Mouse (Mus musculus) hindbrain, embryonic 10.5 days (tissue): ENCODE measurements around the gene Msl1. TPM values are rescaled to one million over a fixed set of nuclear protein-coding genes. Genes with fewer than 3 reads are reported as not detected.
"Not testable (repeated sequence)": the region's sequence is repeated elsewhere in the genome, so short reads cannot be mapped to it uniquely, and the experiment has no call there.

Source experiments
- DNase-seq: peaks from one replicate; pipeline ENCODE4 v3.0.0-alpha.2; 2017; ENCODE audit warnings: low spot score
- H3K27ac ChIP-seq: fragments of 300-500 bp; sonication (generic); 2 replicates; pipeline ENCODE4 v1.5.1; 2016; ENCODE audit warnings: mild to moderate bottlenecking, moderate library complexity
- H3K27me3 ChIP-seq: fragments of 300-500 bp; sonication (generic); 2 replicates; pipeline ENCODE4 v1.6.1; 2016; ENCODE audit warnings: mild to moderate bottlenecking; ENCODE audit not compliant: poor library complexity, insufficient read depth, severe bottlenecking
- H3K36me3 ChIP-seq: fragments of 300-500 bp; sonication (generic); 2 replicates; pipeline ENCODE4 v1.6.1; 2016; ENCODE audit warnings: mild to moderate bottlenecking, moderate library complexity
- H3K4me1 ChIP-seq: fragments of 300-500 bp; sonication (generic); replicated peaks from 2 replicates; pipeline ENCODE4 v1.6.1; 2016; ENCODE audit warnings: mild to moderate bottlenecking
- H3K4me3 ChIP-seq: fragments of 300-500 bp; sonication (generic); 2 replicates; pipeline ENCODE4 v1.5.1; 2016; ENCODE audit warnings: mild to moderate bottlenecking, moderate library complexity
- H3K9me3 ChIP-seq: fragments of 300-500 bp; sonication (generic); 2 replicates; pipeline ENCODE4 v1.6.1; 2016; ENCODE audit warnings: mild to moderate bottlenecking, moderate library complexity
- WGBS: fragments of 180-500 bp; shearing (Covaris S2); methylation state at CpG from one replicate; pipeline ENCODE4 v1.1.7; 2016; 5-methylcytosine and 5-hydroxymethylcytosine counted together
- polyA plus RNA-seq: library from polyadenylated mRNA; unstranded; fragments of >200 nt; fragmentation: Nextera tagmentation; extraction: Ambion mirVana; gene quantifications from 2 replicates; pipeline ENCODE4 v1.2.1, GENCODE M21; 2016

The Msl1 gene
- polyA plus RNA-seq, 1 experiment from 2014 or later: 25.2 TPM

DNA sequence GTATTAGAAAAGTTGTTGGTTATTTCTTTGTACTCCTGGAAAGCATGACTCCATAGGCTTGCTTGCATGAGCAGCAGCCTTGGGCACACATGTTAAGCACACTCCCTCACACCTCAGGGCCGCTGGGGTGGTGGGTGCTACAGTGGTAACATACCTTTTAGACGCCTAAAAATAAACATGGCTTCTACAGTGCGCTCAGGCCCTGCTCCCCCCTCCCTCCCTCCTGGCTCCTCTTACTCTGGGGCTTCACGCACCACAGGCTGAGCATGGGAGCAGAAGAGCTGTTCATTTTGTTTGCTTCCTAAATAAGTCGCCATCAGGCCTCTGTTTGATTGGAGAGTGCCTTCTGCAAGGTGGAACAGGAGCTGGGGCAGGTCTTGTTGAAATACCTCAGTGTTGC is 2.0 kb downstream of the Msl1 start:
- 23% methylated on average over 5 of the region's 5 CpGs for WGBS
- H3K27ac ChIP-seq: peak overlapping the region; percentile 100
- DNase-seq: no peak
- no peaks in the 10 kb centered on the region for H3K27me3 ChIP-seq
- H3K4me1 ChIP-seq: peaks cover 53% of the 10 kb centered on the region
- peak overlapping the region; percentile 100 for H3K4me3 ChIP-seq
- H3K9me3 ChIP-seq: no peaks in the 10 kb centered on the region
- peaks cover 52% of the 10 kb centered on the region for H3K36me3 ChIP-seq

GRCm38 (mm10) chr11:98797909-98798308 is 2.6 kb downstream of the Msl1 start:
- WGBS: 63% methylated on average over 4 of the region's 4 CpGs
- Histone ChIP-seq H3K9me3 (no peaks in the 10 kb centered on the region), H3K27me3 (no peaks in the 10 kb centered on the region), H3K4me1 (peaks cover 47% of the 10 kb centered on the region), H3K36me3 (peaks cover 58% of the 10 kb centered on the region), H3K4me3 (peak overlapping the region; percentile 100), H3K27ac (no peak overlapping the region; the same call in 1 of the 2 replicates)
- no peak for DNase-seq

DNA sequence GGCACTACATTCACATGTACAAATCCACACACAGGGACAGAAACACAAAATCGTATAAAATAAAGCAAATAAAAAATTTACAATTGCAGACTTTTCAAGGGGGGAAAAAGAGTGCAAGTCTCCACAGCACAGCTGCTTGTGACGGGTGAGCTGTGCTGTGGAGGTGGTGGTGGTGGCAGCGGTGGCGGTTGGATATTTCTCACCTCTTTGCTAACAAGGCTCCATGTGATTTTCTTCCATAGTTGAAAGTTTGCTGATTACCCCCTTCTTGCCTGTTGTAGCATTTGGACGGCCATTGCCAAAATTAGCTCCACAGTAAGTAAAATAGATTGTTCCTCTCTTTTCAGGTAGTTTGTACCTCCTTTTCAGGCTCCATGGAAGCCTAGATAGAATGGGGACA is 9.3 kb downstream of the Msl1 start, which contains the start of gene Casc3:
Gene Casc3, plus strand, starts transcription at position 301 of the 400 bp plus-strand sequence.
- DNase-seq: no peak
- H3K4me1 ChIP-seq: peaks cover 14% of the 10 kb centered on the region
- peaks cover 91% of the 10 kb centered on the region for H3K36me3 ChIP-seq
- no peak within 1 kb of the TSS for H3K4me3 ChIP-seq
- WGBS: 94% methylated on average over 5 of the region's 5 CpGs
- H3K9me3 ChIP-seq: no peaks in the 10 kb centered on the region
- H3K27ac ChIP-seq: no peak within 1 kb of the TSS
- no peaks in the 10 kb centered on the region for H3K27me3 ChIP-seq

GRCm38 (mm10) chr11:98808417-98808816 is 13.1 kb downstream of the Msl1 start:
- no peaks in the 10 kb centered on the region for H3K9me3 ChIP-seq
- peaks cover 24% of the 10 kb centered on the region for H3K4me1 ChIP-seq
- peak overlapping the region; percentile 98; the same call in 1 of the 2 replicates for H3K27ac ChIP-seq
- H3K4me3 ChIP-seq: peak overlapping the region; percentile 87
- H3K36me3 ChIP-seq: peaks cover 78% of the 10 kb centered on the region
- H3K27me3 ChIP-seq: no peaks in the 10 kb centered on the region
- DNase-seq: no peak
- 80% methylated on average over 2 of the region's 2 CpGs for WGBS

DNA sequence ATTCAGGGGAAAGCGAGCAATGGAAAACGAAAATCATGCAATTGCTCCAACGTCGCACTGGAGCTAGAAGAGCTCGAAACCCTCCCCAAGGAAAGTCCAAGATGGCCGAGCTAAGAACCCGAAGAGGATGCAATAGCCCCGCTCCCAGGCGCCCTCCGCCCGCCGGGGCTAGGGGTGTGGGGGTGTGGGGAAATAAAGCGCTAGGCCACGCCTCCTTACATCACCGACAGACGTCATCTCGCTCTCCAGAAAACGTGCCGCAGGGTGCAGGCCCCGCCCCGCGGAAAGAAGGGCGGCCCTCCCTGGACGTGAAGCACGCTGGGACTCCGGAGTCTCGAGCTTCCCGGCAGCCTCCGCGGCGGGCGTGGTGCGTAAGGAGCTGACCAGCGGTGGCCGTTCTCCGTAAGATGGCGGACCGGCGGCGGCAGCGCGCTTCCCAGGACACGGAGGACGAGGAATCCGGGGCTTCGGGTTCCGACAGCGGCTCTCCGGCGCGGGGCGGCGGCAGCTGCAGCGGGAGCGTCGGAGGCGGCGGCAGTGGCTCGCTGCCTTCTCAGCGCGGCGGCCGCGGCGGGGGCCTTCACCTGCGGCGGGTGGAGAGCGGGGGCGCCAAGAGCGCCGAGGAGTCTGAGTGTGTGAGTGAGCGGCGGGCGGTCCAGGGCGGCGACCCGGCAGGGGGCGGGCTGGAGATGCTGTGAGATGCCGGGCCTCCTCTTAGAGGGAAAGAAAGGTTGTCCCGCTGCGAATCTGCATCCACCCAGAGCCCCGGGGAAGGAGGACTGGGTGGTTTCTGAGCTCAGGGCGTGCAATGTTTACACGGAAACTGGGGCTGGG is 14.4 kb downstream of the Msl1 start:
- H3K4me3 ChIP-seq: peak overlapping the region; percentile 87
- H3K4me1 ChIP-seq: peaks cover 24% of the 10 kb centered on the region
- DNase-seq: peak; percentile 99
- WGBS: under 1% methylated on average over 84 of the region's 84 CpGs
- H3K36me3 ChIP-seq: peaks cover 78% of the 10 kb centered on the region
- no peaks in the 10 kb centered on the region for H3K27me3 ChIP-seq
- peak overlapping the region; percentile 98 for H3K27ac ChIP-seq
- H3K9me3 ChIP-seq: no peaks in the 10 kb centered on the region

GRCm38 (mm10) chr11:98810686-98811085 is 15.4 kb downstream of the Msl1 start:
- WGBS: 81% methylated on average over 7 of the region's 7 CpGs
- Histone ChIP-seq H3K27me3 (no peaks in the 10 kb centered on the region), H3K36me3 (peaks cover 78% of the 10 kb centered on the region), H3K4me1 (peaks cover 24% of the 10 kb centered on the region), H3K9me3 (no peaks in the 10 kb centered on the region), H3K27ac (no peak overlapping the region), H3K4me3 (peak overlapping the region; percentile 87)
- DNase-seq: no peak

- H3K4me3 ChIP-seq: no peak overlapping the region
- H3K27ac ChIP-seq: no peak overlapping the region
- no peak for DNase-seq
- no peaks in the 10 kb centered on the region for H3K9me3 ChIP-seq
- 92% methylated on average over 1 of the region's 1 CpGs for WGBS
- peaks cover 99% of the 10 kb centered on the region for H3K36me3 ChIP-seq
- H3K27me3 ChIP-seq: no peaks in the 10 kb centered on the region
- no peaks in the 10 kb centered on the region for H3K4me1 ChIP-seq
Observed at GRCm38 (mm10) chr11:98816706-98817239, 21.5 kb downstream of the Msl1 start.

- Histone ChIP-seq H3K4me1 (no peaks in the 10 kb centered on the region), H3K9me3 (no peaks in the 10 kb centered on the region), H3K27ac (no peak overlapping the region), H3K4me3 (no peak overlapping the region), H3K36me3 (peaks cover 100% of the 10 kb centered on the region), H3K27me3 (no peaks in the 10 kb centered on the region)
- DNase-seq: no peak
- WGBS: 95% methylated on average over 5 of the region's 5 CpGs
Observed at GRCm38 (mm10) chr11:98820968-98821367, 25.7 kb downstream of the Msl1 start.

DNA sequence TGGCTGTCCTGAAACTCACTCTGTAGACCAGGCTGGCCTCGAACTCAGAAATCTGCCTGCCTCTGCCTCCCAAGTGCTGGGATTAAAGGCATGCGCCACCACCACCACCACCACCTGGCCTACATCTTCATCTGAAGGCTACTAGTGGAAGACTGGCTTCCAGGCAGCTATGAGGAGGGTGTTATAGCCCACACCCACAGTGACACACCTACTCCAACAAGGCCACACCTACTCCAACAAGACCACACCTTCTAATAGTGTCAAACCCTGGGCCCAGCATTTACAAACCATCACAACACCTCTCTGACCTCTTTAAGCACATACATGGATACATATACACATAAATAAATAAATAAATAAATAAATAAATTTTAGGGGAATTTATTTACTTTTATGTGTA is 30.8 kb downstream of the Msl1 start:
- H3K36me3 ChIP-seq: peaks cover 100% of the 10 kb centered on the region
- 98% methylated on average over 2 of the region's 2 CpGs for WGBS
- not testable (repeated sequence) for H3K27ac ChIP-seq

DNA sequence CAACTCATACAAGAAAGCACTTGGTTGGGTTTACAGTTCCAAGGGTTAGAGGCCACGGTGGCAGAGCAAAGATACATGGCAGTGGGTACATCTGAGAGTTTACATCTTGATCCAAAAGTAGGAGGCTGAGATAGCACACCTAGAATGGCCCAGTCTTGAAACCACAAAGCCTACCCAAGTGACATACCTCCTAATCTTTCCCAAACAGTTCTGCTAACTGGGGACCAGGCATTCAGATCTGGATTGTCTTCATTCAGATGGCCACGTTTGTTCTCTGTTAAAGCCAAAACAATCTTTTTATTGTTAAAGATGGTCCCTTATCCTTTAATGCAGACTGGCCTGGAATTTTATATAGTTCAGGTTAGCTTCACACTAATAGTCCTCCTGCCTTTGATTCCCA is 32.6 kb downstream of the Msl1 start:
- Histone ChIP-seq H3K27me3 (no peaks in the 10 kb centered on the region), H3K36me3 (peaks cover 100% of the 10 kb centered on the region), H3K4me1 (no peaks in the 10 kb centered on the region), H3K27ac (no peak overlapping the region), H3K4me3 (no peak overlapping the region), H3K9me3 (no peaks in the 10 kb centered on the region)
- no peak for DNase-seq
- WGBS: 93% methylated on average over 2 of the region's 2 CpGs

More for the DNA sequence above, 30.8 kb downstream of the Msl1 start:
- not testable (repeated sequence) for H3K27me3 ChIP-seq, H3K4me3 ChIP-seq, H3K9me3 ChIP-seq, H3K4me1 ChIP-seq, DNase-seq

DNA sequence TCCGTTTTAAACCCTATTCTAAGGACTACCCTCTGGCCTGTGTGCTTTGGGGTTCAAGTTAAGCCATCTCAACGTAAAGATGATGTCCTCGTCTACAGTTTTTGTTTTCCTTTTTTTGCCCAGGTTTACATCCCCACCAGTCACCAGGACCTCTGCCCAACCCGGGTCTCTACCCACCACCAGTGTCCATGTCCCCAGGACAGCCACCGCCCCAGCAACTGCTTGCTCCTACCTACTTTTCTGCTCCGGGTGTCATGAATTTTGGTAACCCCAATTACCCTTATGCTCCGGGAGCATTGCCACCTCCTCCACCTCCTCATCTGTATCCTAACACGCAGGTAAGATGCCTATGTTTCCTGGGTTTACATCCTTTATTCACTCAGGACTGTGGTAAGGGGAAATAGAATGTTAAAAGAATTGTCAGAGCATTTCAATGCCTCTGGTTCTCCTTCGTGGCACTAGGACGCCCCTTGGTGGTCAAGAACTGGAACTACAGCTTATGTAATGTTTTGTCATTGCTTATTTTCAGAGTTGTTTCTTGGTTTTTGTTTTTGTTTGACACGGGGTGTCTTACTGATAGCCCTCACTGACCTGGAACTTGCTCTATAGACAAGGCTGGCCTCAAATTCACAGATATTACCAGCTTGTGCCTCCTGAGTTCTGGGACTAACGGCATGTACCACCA is 33.9 kb downstream of the Msl1 start:
- WGBS: 78% methylated on average over 12 of the region's 12 CpGs
- Histone ChIP-seq H3K27ac (no peak overlapping the region), H3K9me3 (no peaks in the 10 kb centered on the region), H3K4me1 (peaks cover 1% of the 10 kb centered on the region), H3K27me3 (no peaks in the 10 kb centered on the region), H3K36me3 (peaks cover 100% of the 10 kb centered on the region), H3K4me3 (no peak overlapping the region)
- no peak for DNase-seq

- WGBS: 78% methylated on average over 4 of the region's 4 CpGs
- peaks cover 7% of the 10 kb centered on the region for H3K4me1 ChIP-seq
- peaks cover 100% of the 10 kb centered on the region for H3K36me3 ChIP-seq
- no peak for DNase-seq
- no peak overlapping the region for H3K4me3 ChIP-seq
- H3K27me3 ChIP-seq: 0 out of 2 replicates have a peak, but pooled peaks cover 1% of the 10 kb centered on the region
- no peak overlapping the region for H3K27ac ChIP-seq
- H3K9me3 ChIP-seq: no peaks in the 10 kb centered on the region
Observed at GRCm38 (mm10) chr11:98829875-98830274, 34.6 kb downstream of the Msl1 start.

- Histone ChIP-seq H3K27ac (no peak overlapping the region), H3K4me3 (no peak overlapping the region), H3K9me3 (no peaks in the 10 kb centered on the region), H3K4me1 (peaks cover 44% of the 10 kb centered on the region), H3K27me3 (peaks cover 46% of the 10 kb centered on the region), H3K36me3 (peaks cover 49% of the 10 kb centered on the region)
- no peak for DNase-seq
- 49% methylated on average over 5 of the region's 5 CpGs for WGBS
Observed at GRCm38 (mm10) chr11:98835296-98835695, 40.0 kb downstream of the Msl1 start.
